Mouse (Mus musculus): Measurements from ENCODE around the gene Tfip11.

DNA sequence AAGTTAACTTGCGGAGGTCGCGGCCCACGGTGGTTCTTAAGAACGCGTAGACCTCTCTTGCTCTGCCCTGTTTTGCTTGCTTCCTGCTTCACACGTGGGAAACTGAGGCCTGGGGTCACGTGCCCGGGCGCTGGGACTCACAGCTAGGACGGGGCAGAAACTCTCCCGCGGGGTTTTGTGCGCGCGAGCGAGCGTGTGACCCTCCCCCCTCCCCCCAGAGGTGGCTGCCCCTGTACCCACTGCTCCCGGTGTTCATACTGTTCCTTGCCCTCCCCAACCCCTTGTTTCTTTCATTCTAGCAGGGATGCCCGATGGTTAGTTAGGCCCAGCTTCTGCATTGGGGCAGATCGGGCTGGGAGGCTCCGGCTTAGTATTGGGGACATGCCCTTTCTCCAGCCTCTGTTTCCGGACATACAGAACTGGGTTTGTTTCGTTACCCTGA is 49.2 kb upstream of the Tfip11 start:
- TF ChIP-seq CTCF (IDR thresholded peaks at IDR 0.05; ENCODE audit: control insufficient read depth, insufficient read depth, insufficient read length) (no peak), FOSL1 (IDR thresholded peaks at IDR 0.05; ENCODE audit: insufficient read depth, low read length, poor library complexity, severe bottlenecking) (no peak)
